Mouse (Mus musculus) neural tube, embryonic 14.5 days (tissue): ENCODE measurements around the gene Mob1b. TPM values are rescaled to one million over a fixed set of nuclear protein-coding genes. Genes with fewer than 3 reads are reported as not detected.

ENCODE experiments used
- ATAC-seq: fragments of 200-750 bp; cut with Nextera tagmentation; 2 replicates; pipeline ENCODE4 v1.8.0; 2017; ENCODE audit warnings: low read depth, mild to moderate bottlenecking, moderate TSS enrichment, moderate library complexity
- H3K27ac ChIP-seq: fragments of 300-500 bp; sonication (generic); 2 replicates; pipeline ENCODE4 v1.5.1; 2014; ENCODE audit warnings: low read depth, mild to moderate bottlenecking, control low read depth, low read length, moderate library complexity, mixed read lengths
- H3K27me3 ChIP-seq: fragments of 300-500 bp; sonication (generic); 2 replicates; pipeline ENCODE4 v1.6.1; 2014; ENCODE audit warnings: low read length; ENCODE audit not compliant: control insufficient read depth, insufficient read depth
- H3K36me3 ChIP-seq: fragments of 300-500 bp; sonication (generic); 2 replicates; pipeline ENCODE4 v1.6.1; 2014; ENCODE audit warnings: low read length, mixed read lengths; ENCODE audit not compliant: control insufficient read depth, insufficient read depth
- H3K4me1 ChIP-seq: fragments of 300-500 bp; sonication (generic); 2 replicates; pipeline ENCODE4 v1.6.1; 2014; ENCODE audit warnings: low read length; ENCODE audit not compliant: control insufficient read depth, insufficient read depth
- H3K4me2 ChIP-seq: fragments of 300-500 bp; sonication (generic); 2 replicates; pipeline ENCODE4 v1.6.1; 2014; ENCODE audit warnings: mild to moderate bottlenecking, low read depth, low read length, control low read depth
- H3K4me3 ChIP-seq: fragments of 300-500 bp; sonication (generic); 2 replicates; pipeline ENCODE4 v1.5.1; 2014; ENCODE audit warnings: low read depth, low read length, control low read depth, mixed read lengths
- H3K9ac ChIP-seq: fragments of 300-500 bp; sonication (generic); replicated peaks from 2 replicates; pipeline ENCODE4 v1.6.1; 2014; ENCODE audit warnings: low read depth, mild to moderate bottlenecking, control low read depth, low read length, mixed read lengths
- H3K9me3 ChIP-seq: fragments of 300-500 bp; sonication (generic); 2 replicates; pipeline ENCODE4 v1.6.1; 2016; ENCODE audit warnings: low read length; ENCODE audit not compliant: control insufficient read depth
- WGBS: fragments of 180-500 bp; shearing (Covaris S2); extraction: QIAGEN DNeasy Blood & Tissue Kit; methylation state at CpG from one replicate; pipeline ENCODE4 v1.1.7; 2014; 5-methylcytosine and 5-hydroxymethylcytosine counted together
- polyA plus RNA-seq: library from polyadenylated mRNA; unstranded; fragments of >200 nt; fragmentation: Nextera tagmentation; extraction: Ambion mirVana; gene quantifications from 2 replicates; pipeline ENCODE4 v1.2.1, GENCODE M21; 2014

Gene Mob1b
- polyA plus RNA-seq, 1 experiment from 2014 or later: 15.2 TPM

- H3K9ac ChIP-seq: no peak overlapping the region
- no peak for ATAC-seq
- WGBS: 91% methylated on average over 2 of the region's 2 CpGs
- no peak overlapping the region for H3K27ac ChIP-seq
- no peaks in the 10 kb centered on the region for H3K27me3 ChIP-seq
- no peaks in the 10 kb centered on the region for H3K9me3 ChIP-seq
- no peaks in the 10 kb centered on the region for H3K4me1 ChIP-seq
- H3K4me3 ChIP-seq: no peak overlapping the region
- no peaks in the 10 kb centered on the region for H3K36me3 ChIP-seq
- no peak overlapping the region for H3K4me2 ChIP-seq
These were observed 92.5 kb downstream of the Mob1b start for GRCm38 (mm10) chr5:88813188-88813587.

Other genes starting within 250 kb of the Mob1b start
- gene Enam, start 232.9 kb upstream of the Mob1b start, polyA plus RNA-seq: not detected in 2 replicates
- 0.23 and 0.63 TPM in 2 replicates for gene Jchain, start 193.0 kb upstream of the Mob1b start, polyA plus RNA-seq
- 43.5 and 47.2 TPM in 2 replicates for gene Utp3, start 166.4 kb upstream of the Mob1b start, polyA plus RNA-seq
- 300 and 310 TPM in 2 replicates for gene Rufy3, start 155.8 kb upstream of the Mob1b start, polyA plus RNA-seq
- gene Grsf1, start 44.7 kb upstream of the Mob1b start, polyA plus RNA-seq: 62.1 and 73.5 TPM in 2 replicates
- 44.0 and 53.6 TPM in 2 replicates for gene Dck, start 44.1 kb downstream of the Mob1b start, polyA plus RNA-seq
- gene Slc4a4, start 166.0 kb downstream of the Mob1b start, polyA plus RNA-seq: 10.9 and 15.8 TPM in 2 replicates